Mouse (Mus musculus) fat pad, adult 2 months (tissue): ENCODE measurements around the gene Gimd1.

Experiments
- DNase-seq: peaks from one replicate; pipeline ENCODE4 v3.0.0-alpha.2; 2011; ENCODE audit warnings: low read depth, low spot score; ENCODE audit errors: extremely low read depth

The Gimd1 gene

GRCm38 (mm10) chr3:132629601-132630239 is at the start of gene Gimd1:
Gimd1 (plus strand) TSS chr3:132629820.
- DNase-seq = no peak

GRCm38 (mm10) chr3:132581198-132581597 is 48.4 kb upstream of the Gimd1 start:
- no peak for DNase-seq

- DNase-seq = no peak
Measured at GRCm38 (mm10) chr3:132582339-132582738, 47.3 kb upstream of the Gimd1 start.

GRCm38 (mm10) chr3:132585122-132585972 is 44.3 kb upstream of the Gimd1 start:
- no peak for DNase-seq

GRCm38 (mm10) chr3:132588146-132588545 is 41.5 kb upstream of the Gimd1 start:
- no peak for DNase-seq

GRCm38 (mm10) chr3:132590010-132590409 is 39.6 kb upstream of the Gimd1 start:
- no peak for DNase-seq

GRCm38 (mm10) chr3:132590604-132591003 is 39.0 kb upstream of the Gimd1 start:
- DNase-seq = no peak

- DNase-seq = no peak
Measured at GRCm38 (mm10) chr3:132628741-132629140, 879 bp upstream of the Gimd1 start.

GRCm38 (mm10) chr3:132633261-132633660 is 3.6 kb downstream of the Gimd1 start:
- DNase-seq = no peak

GRCm38 (mm10) chr3:132637080-132637479 is 7.5 kb downstream of the Gimd1 start:
- DNase-seq = no peak

- DNase-seq = no peak
Measured at GRCm38 (mm10) chr3:132644071-132644470, 14.5 kb downstream of the Gimd1 start.

- DNase-seq = no peak
Measured at GRCm38 (mm10) chr3:132646814-132647213, 17.2 kb downstream of the Gimd1 start.

GRCm38 (mm10) chr3:132649368-132649767 is 19.7 kb downstream of the Gimd1 start:
- no peak for DNase-seq

- no peak for DNase-seq
Measured at GRCm38 (mm10) chr3:132650191-132650590, 20.6 kb downstream of the Gimd1 start.

GRCm38 (mm10) chr3:132651776-132652175 is 22.2 kb downstream of the Gimd1 start:
- no peak for DNase-seq

GRCm38 (mm10) chr3:132653959-132654358 is 24.3 kb downstream of the Gimd1 start:
- DNase-seq = no peak

GRCm38 (mm10) chr3:132655955-132656354 is 26.3 kb downstream of the Gimd1 start:
- DNase-seq = no peak

GRCm38 (mm10) chr3:132677494-132677893 is 47.9 kb downstream of the Gimd1 start:
- DNase-seq = no peak

- peak; percentile 14 for DNase-seq
Measured at GRCm38 (mm10) chr3:132683447-132684230, 54.0 kb downstream of the Gimd1 start, which contains the start of gene Tbck. Tbck (plus strand) TSS chr3:132684144.

- no peak for DNase-seq
Measured at GRCm38 (mm10) chr3:132684231-132684928, 54.8 kb downstream of the Gimd1 start, which contains the start of gene Aimp1. Aimp1 (minus strand) TSS chr3:132684370.
